ENCODE assay signal across 13 mouse cellular contexts in genomic region chr7:141510681-141511191, GRCm38 (mm10). TPM values are rescaled to one million over a fixed set of nuclear protein-coding genes. Genes with fewer than 3 reads are reported as not detected.
DNase-seq lines count a peak whose midpoint lies in the region; ATAC-seq and TF ChIP-seq lines count a peak whose summit lies in the region.
"Had no signal": no experiment of that assay in that cellular context is flagged by ENCODE, and none has a peak within 500 bp of the region (broad histone marks: within the 10 kb centered on the region; RNA-seq: fewer than 3 reads in every experiment).

No protein-coding gene starts in this region.

- TF ChIP-seq CTCF in stomach, postnatal 0 days (IDR thresholded peaks at IDR 0.05; ENCODE audit: low read depth): no peak

- H3K27me3 ChIP-seq in liver, embryonic 13.5 days: no peaks in the 10 kb centered on the region
- H3K27me3 ChIP-seq in limb, embryonic 14.5 days (ENCODE audit: control insufficient read depth, insufficient read depth, low read length): no peaks in the 10 kb centered on the region
- no peaks in the 10 kb centered on the region for H3K27me3 ChIP-seq in stomach, postnatal 0 days (ENCODE audit: control insufficient read depth, insufficient read depth, low read length)

- H3K27ac ChIP-seq in liver, embryonic 13.5 days: 0 out of 2 replicates have a peak overlapping the region, but pooled peaks have one; percentile 93
- no peak overlapping the region for H3K27ac ChIP-seq in limb, embryonic 14.5 days (replicated peaks; ENCODE audit: low read depth, low read length)
- no peak overlapping the region for H3K27ac ChIP-seq in stomach, postnatal 0 days (replicated peaks)

- intact Hi-C loops in gastrocnemius, postnatal 14 days (cut with DNase I; ENCODE audit: low total_unique reads): no loop called here

- peaks cover 53% of the 10 kb centered on the region for H3K4me1 ChIP-seq in liver, embryonic 13.5 days (replicated peaks)
- H3K4me1 ChIP-seq in limb, embryonic 14.5 days (ENCODE audit: control insufficient read depth, insufficient read depth, low read length): no peaks in the 10 kb centered on the region
- H3K4me1 ChIP-seq in stomach, postnatal 0 days (replicated peaks; ENCODE audit: control insufficient read depth, insufficient read depth): no peaks in the 10 kb centered on the region

- no peak for TF ChIP-seq EP300 in stomach, postnatal 0 days (optimal IDR thresholded peaks at IDR 0.05)

- WGBS in liver, embryonic 13.5 days (ENCODE audit: insufficient replicate concordance): 86% methylated on average over 8 of the region's 8 CpGs
- 69% methylated on average over 8 of the region's 8 CpGs for WGBS in limb, embryonic 14.5 days
- 74% methylated on average over 8 of the region's 8 CpGs for WGBS in stomach, postnatal 0 days

- H3K4me3 ChIP-seq in liver, embryonic 13.5 days (replicated peaks): no peak overlapping the region
- H3K4me3 ChIP-seq in limb, embryonic 14.5 days (replicated peaks; ENCODE audit: low read length): no peak overlapping the region
- no peak overlapping the region for H3K4me3 ChIP-seq in stomach, postnatal 0 days (ENCODE audit: low read depth, low read length)

- no peak overlapping the region for H3K9ac ChIP-seq in liver, embryonic 13.5 days
- no peak overlapping the region for H3K9ac ChIP-seq in limb, embryonic 14.5 days (ENCODE audit: low read depth, low read length, severe bottlenecking)
- H3K9ac ChIP-seq in stomach, postnatal 0 days (ENCODE audit: low read length): no peak overlapping the region
- H3K9ac ChIP-seq: liver, postnatal 0 days had no signal

- H3K9me3 ChIP-seq in liver, embryonic 13.5 days (replicated peaks): no peaks in the 10 kb centered on the region
- no peaks in the 10 kb centered on the region for H3K9me3 ChIP-seq in limb, embryonic 14.5 days (ENCODE audit: control insufficient read depth, low read length)
- H3K9me3 ChIP-seq in stomach, postnatal 0 days (ENCODE audit: control insufficient read depth, low read length): no peaks in the 10 kb centered on the region
- H3K9me3 ChIP-seq: G1E had no signal

- no peak overlapping the region for H3K4me2 ChIP-seq in liver, embryonic 13.5 days
- H3K4me2 ChIP-seq in limb, embryonic 14.5 days (replicated peaks; ENCODE audit: low read depth, low read length, severe bottlenecking): no peak overlapping the region
- H3K4me2 ChIP-seq in stomach, postnatal 0 days (replicated peaks; ENCODE audit: low read depth): no peak overlapping the region

- DNase-seq in gastrocnemius, postnatal 14 days: peak; percentile 26
- no peak for DNase-seq in gastrocnemius, adult 18-20 months (ENCODE audit: low spot score)
- no peak for DNase-seq in liver, embryonic 13.5 days
- DNase-seq in liver: no peak
- peak; percentile 65 to 74 for DNase-seq in cerebellum, postnatal 10 days
- DNase-seq in limb, embryonic 14.5 days (ENCODE audit: low spot score): no peak
- DNase-seq in natural killer cell, adult 2 months (ENCODE audit: low spot score in 2 of 2): no peak
- DNase-seq in stomach, postnatal 0 days (ENCODE audit: low spot score): no peak
- DNase-seq: embryo, embryonic 11 days; liver, postnatal 0 days; right cerebral cortex, postnatal 4 days; thymus, postnatal 36 days had no signal

- TF ChIP-seq POLR2A in limb, embryonic 14.5 days (IDR thresholded peaks at IDR 0.05; ENCODE audit: borderline replicate concordance, extremely low read depth, insufficient read depth, insufficient read length): no peak

- peaks cover 77% of the 10 kb centered on the region for H3K36me3 ChIP-seq in liver, embryonic 13.5 days
- peaks cover 34% of the 10 kb centered on the region for H3K36me3 ChIP-seq in limb, embryonic 14.5 days (ENCODE audit: control insufficient read depth, insufficient read depth, low read length)
- H3K36me3 ChIP-seq in stomach, postnatal 0 days (ENCODE audit: control insufficient read depth, insufficient read depth, low read length): 0 out of 2 replicates have a peak, but pooled peaks cover 4% of the 10 kb centered on the region

- no peak for ATAC-seq in liver, embryonic 13.5 days (ENCODE audit: low read depth)
- ATAC-seq in limb, embryonic 14.5 days (ENCODE audit: low FRiP score, low read depth): peak; percentile 26; the same call in 1 of the 2 replicates
- no peak for ATAC-seq in stomach, postnatal 0 days (ENCODE audit: low FRiP score, low TSS enrichment)
- ATAC-seq: liver, postnatal 0 days had no signal

RNA-seq across cellular contexts. Expression of gene Chid1, which starts 28.9 kb away (rescaled TPM):
- total RNA-seq in gastrocnemius, postnatal 14 days (2021): 10 to 100 TPM; 19.5 to 23.0 TPM
- 10 to 100 TPM; 11.2 to 13.1 TPM for total RNA-seq in gastrocnemius, adult 18-20 months (2021)
- 28.0 and 31.3 TPM in 2 replicates for polyA plus RNA-seq in liver, embryonic 13.5 days (2015; fragmentation: Nextera tagmentation; extraction: Ambion mirVana)
- polyA plus RNA-seq in limb, embryonic 14.5 days (2012; rRNA removed): 41.8 and 46.8 TPM in 2 replicates
- polyA plus RNA-seq in limb, embryonic 14.5 days (2014; fragmentation: Nextera tagmentation; extraction: Ambion mirVana): 43.5 and 46.3 TPM in 2 replicates
- 20.8 and 22.6 TPM in 2 replicates for polyA plus RNA-seq in stomach, postnatal 0 days (2015; fragmentation: Nextera tagmentation; extraction: Ambion mirVana)

RNA-seq across cellular contexts. Expression of gene Tspan4, which starts 35.7 kb away (rescaled TPM):
- total RNA-seq in gastrocnemius, postnatal 14 days (2021): 10 to 100 TPM; 15.3 TPM
- 1 to 10 TPM; 6.6 to 7.1 TPM for total RNA-seq in gastrocnemius, adult 18-20 months (2021)
- polyA plus RNA-seq in liver, embryonic 13.5 days (2015; fragmentation: Nextera tagmentation; extraction: Ambion mirVana): 49.3 and 49.7 TPM in 2 replicates
- 101 and 165 TPM in 2 replicates for polyA plus RNA-seq in limb, embryonic 14.5 days (2012; rRNA removed)
- 77.9 and 79.4 TPM in 2 replicates for polyA plus RNA-seq in limb, embryonic 14.5 days (2014; fragmentation: Nextera tagmentation; extraction: Ambion mirVana)
- 56.9 and 58.7 TPM in 2 replicates for polyA plus RNA-seq in stomach, postnatal 0 days (2015; fragmentation: Nextera tagmentation; extraction: Ambion mirVana)

RNA-seq across cellular contexts. Expression of gene Polr2l, which starts 35.8 kb away (rescaled TPM):
- 10 to 100 TPM; 47.7 to 49.8 TPM for total RNA-seq in gastrocnemius, postnatal 14 days (2021)
- 10 to 100 TPM; 62.0 to 64.3 TPM for total RNA-seq in gastrocnemius, adult 18-20 months (2021)
- 63.9 and 72.4 TPM in 2 replicates for polyA plus RNA-seq in liver, embryonic 13.5 days (2015; fragmentation: Nextera tagmentation; extraction: Ambion mirVana)
- 27.5 and 32.1 TPM in 2 replicates for polyA plus RNA-seq in limb, embryonic 14.5 days (2012; rRNA removed)
- 59.4 and 61.0 TPM in 2 replicates for polyA plus RNA-seq in limb, embryonic 14.5 days (2014; fragmentation: Nextera tagmentation; extraction: Ambion mirVana)
- polyA plus RNA-seq in stomach, postnatal 0 days (2015; fragmentation: Nextera tagmentation; extraction: Ambion mirVana): 53.4 and 60.2 TPM in 2 replicates

RNA-seq across cellular contexts. Expression of gene Cd151, which starts 43.5 kb away (rescaled TPM):
- total RNA-seq in gastrocnemius, postnatal 14 days (2021): 10 to 100 TPM; 79.8 to 82.0 TPM
- 10 to 100 TPM; 82.6 to 90.7 TPM for total RNA-seq in gastrocnemius, adult 18-20 months (2021)
- polyA plus RNA-seq in liver, embryonic 13.5 days (2015; fragmentation: Nextera tagmentation; extraction: Ambion mirVana): 4.1 and 5.0 TPM in 2 replicates
- polyA plus RNA-seq in limb, embryonic 14.5 days (2012; rRNA removed): 100 and 125 TPM in 2 replicates
- 44.2 and 44.4 TPM in 2 replicates for polyA plus RNA-seq in limb, embryonic 14.5 days (2014; fragmentation: Nextera tagmentation; extraction: Ambion mirVana)
- polyA plus RNA-seq in stomach, postnatal 0 days (2015; fragmentation: Nextera tagmentation; extraction: Ambion mirVana): 22.6 and 27.5 TPM in 2 replicates

RNA-seq across cellular contexts. Expression of gene Cracr2b, which starts 49.8 kb away (rescaled TPM):
- total RNA-seq in gastrocnemius, postnatal 14 days (2021): 10 to 100 TPM in 1 of 2 experiments, 1 to 10 TPM in 1; 6.5 to 14.3 TPM
- 1 to 10 TPM; 7.2 to 8.9 TPM for total RNA-seq in gastrocnemius, adult 18-20 months (2021)
- polyA plus RNA-seq in liver, embryonic 13.5 days (2015; fragmentation: Nextera tagmentation; extraction: Ambion mirVana): 3.6 and 4.0 TPM in 2 replicates
- polyA plus RNA-seq in limb, embryonic 14.5 days (2012; rRNA removed): 11.9 and 12.1 TPM in 2 replicates
- polyA plus RNA-seq in limb, embryonic 14.5 days (2014; fragmentation: Nextera tagmentation; extraction: Ambion mirVana): 8.3 and 8.8 TPM in 2 replicates
- 20.8 and 23.5 TPM in 2 replicates for polyA plus RNA-seq in stomach, postnatal 0 days (2015; fragmentation: Nextera tagmentation; extraction: Ambion mirVana)
- polyA plus RNA-seq: G1E had no signal

Comparison
In these comparisons a context has a peak if more than half of its experiments do, and no peak if none do; other contexts are left out.
1. DNase-seq: peak in gastrocnemius, postnatal 14 days (single experiment) and cerebellum, postnatal 10 days (2 of 2); none in gastrocnemius, adult 18-20 months (single experiment), liver, embryonic 13.5 days (single experiment), liver (single experiment), limb, embryonic 14.5 days (single experiment), natural killer cell, adult 2 months (0 of 2) and stomach, postnatal 0 days (single experiment).